Mouse (Mus musculus): Measurements from ENCODE around the gene Csad.

DNA sequence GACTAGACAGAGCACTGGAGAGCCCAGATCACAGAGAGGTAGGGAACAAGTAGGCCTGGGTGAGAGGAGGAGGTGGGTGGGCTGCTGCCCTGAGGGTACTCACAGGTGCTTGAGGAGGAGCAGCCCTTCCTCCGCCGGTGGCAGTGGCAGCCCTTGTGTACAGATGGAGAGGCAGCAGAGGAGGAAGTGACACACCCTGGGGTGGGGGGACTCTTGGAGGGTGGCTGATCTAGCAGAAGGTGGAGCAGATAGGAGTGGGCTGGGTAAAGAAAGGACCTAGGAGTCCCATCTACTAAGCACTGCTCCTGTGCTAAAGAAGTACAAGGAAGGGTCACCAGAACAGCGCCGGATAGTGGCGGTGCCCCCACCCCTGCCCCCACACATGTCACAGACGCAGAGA, 27.2 kb upstream of the Csad start, which contains the start of gene Itgb7:
- no peak for TF ChIP-seq CTCF (IDR thresholded peaks at IDR 0.05; ENCODE audit: low read depth)
- TF ChIP-seq EP300 (IDR thresholded peaks at IDR 0.05; ENCODE audit: low read depth) = no peak
